Mouse (Mus musculus): ENCODE measurements around the gene Ddx58. TPM values are rescaled to one million over a fixed set of nuclear protein-coding genes. Genes with fewer than 3 reads are reported as not detected.
A peak's percentile ranks its signal among the peaks of the same experiment; 100 is the strongest.

Ddx58 gene
- polyA plus RNA-seq, 1 experiment from 2014 or later, result 18.0 TPM

DNA sequence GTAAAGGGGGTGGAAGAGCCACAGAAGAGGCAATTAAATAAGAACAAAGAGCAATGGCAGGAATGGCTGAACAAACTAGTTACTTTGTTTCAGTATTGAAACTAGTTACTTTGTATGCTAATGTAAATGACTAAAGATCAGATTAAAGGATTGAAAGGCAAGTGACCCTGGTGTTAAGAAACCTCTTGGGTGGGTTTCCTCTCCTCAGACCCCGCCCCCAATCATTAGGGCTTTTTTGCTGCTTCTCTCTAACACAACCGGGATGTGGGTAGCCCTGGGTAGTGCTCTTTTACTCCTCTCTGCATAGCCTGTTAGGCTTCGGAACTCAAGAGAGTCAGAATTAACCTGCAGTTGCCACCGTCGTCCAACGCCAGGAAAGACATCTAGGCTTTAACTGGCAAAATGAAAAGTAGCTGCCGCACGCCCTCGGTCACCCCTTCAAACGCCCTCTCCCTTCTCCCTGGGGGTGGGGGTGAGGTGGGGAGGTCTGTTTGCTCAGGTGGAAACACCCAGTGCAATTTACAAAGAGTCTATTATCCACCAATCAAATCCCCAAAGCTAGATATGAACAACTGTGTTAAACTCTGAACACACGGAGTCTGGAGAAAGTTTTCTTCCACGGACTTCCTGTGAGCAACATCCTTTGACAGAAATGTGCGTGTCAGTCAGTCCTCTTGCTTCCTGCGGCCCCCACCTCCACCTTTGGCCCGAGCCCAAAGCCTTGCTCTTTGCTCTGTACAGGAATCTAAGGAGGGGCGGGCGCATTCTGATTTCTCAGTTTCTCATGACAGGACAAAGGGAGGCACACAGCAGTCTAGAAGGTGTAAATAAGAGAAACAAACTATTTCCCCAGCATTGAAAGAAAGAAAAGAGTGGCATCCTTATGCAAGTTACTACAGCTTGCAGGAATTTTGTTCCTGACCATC lies 882 bp downstream of the Ddx58 start:
- Histone ChIP-seq H3K9me3 (ENCODE audit: control insufficient read depth) (no peaks in the 10 kb centered on the region), H3K36me3 (ENCODE audit: control insufficient read depth, insufficient read depth) (peaks cover 9% of the 10 kb centered on the region), H3K4me2 (replicated peaks; ENCODE audit: low read depth) (peak overlapping the region; percentile 91), H3K4me1 (replicated peaks; ENCODE audit: control insufficient read depth, insufficient read depth, low read length) (0 out of 2 replicates have a peak, but pooled peaks cover 3% of the 10 kb centered on the region), H3K27ac (ENCODE audit: low read depth, low read length) (peak overlapping the region; percentile 90), H3K4me3 (ENCODE audit: low read depth, low read length) (peak overlapping the region; percentile 76), H3K9ac (ENCODE audit: low read depth, low read length) (peak overlapping the region; percentile 68), H3K27me3 (replicated peaks; ENCODE audit: control insufficient read depth, insufficient read depth, low read length) (no peaks in the 10 kb centered on the region)
- TF ChIP-seq CTCF (IDR thresholded peaks at IDR 0.05; ENCODE audit: low read depth), result no peak
- 2% methylated on average over 17 of the region's 17 CpGs for WGBS
- ATAC-seq, result peak; percentile 80

DNA sequence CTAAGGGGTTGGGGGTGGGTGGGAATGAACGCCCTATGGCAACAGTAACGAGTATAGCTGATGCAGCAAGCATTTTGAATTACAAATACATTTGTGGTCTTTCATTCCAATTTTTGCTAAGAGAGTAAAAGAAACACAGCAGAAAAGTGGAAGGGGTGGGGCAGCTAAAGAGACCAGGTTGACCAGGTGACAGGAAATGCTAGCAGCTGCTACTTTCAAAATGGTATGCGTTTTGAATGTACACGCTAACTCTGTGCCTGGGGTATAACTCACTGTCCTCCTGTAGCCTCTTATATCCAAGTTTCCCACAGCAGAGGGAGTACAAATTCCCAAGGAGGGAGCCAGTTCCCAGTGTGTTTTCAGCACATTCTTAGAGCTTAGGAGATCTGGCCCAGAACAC lies 2.8 kb downstream of the Ddx58 start:
- 83% methylated on average over 4 of the region's 4 CpGs for WGBS
- H3K36me3 ChIP-seq (ENCODE audit: control insufficient read depth, insufficient read depth), result peaks cover 9% of the 10 kb centered on the region
- no peak overlapping the region for H3K4me2 ChIP-seq (replicated peaks; ENCODE audit: low read depth)
- H3K4me3 ChIP-seq (ENCODE audit: low read depth, low read length), result no peak overlapping the region
- no peak for ATAC-seq
- H3K9me3 ChIP-seq (ENCODE audit: control insufficient read depth), result no peaks in the 10 kb centered on the region
- H3K27me3 ChIP-seq (replicated peaks; ENCODE audit: control insufficient read depth, insufficient read depth, low read length), result no peaks in the 10 kb centered on the region
- no peak overlapping the region for H3K9ac ChIP-seq (ENCODE audit: low read depth, low read length)
- H3K4me1 ChIP-seq (replicated peaks; ENCODE audit: control insufficient read depth, insufficient read depth, low read length), result 0 out of 2 replicates have a peak, but pooled peaks cover 3% of the 10 kb centered on the region
- no peak overlapping the region for H3K27ac ChIP-seq (ENCODE audit: low read depth, low read length)
- TF ChIP-seq CTCF (IDR thresholded peaks at IDR 0.05; ENCODE audit: low read depth), result no peak

DNA sequence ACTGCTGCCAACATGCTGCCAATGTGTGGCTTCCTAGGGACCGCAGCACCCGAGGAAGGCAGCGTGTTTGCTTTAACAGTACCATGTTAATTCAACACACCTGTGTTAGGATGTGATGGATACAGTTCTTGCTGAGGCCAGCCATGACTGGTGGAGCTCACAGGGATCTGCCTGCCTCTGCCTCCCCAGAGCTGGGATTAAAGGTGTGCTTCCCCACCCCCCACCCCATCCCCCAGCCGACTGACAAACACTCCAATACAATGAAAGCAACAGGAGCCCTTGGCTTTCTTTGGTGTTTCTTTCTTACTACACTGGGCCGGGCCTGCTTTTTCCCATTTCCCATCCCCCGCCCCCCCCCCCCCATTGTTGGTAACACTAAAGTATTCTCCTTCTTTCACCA lies 5.4 kb downstream of the Ddx58 start:
- no peaks in the 10 kb centered on the region for H3K9me3 ChIP-seq (ENCODE audit: control insufficient read depth)
- no peak overlapping the region for H3K9ac ChIP-seq (ENCODE audit: low read depth, low read length)
- H3K4me1 ChIP-seq (replicated peaks; ENCODE audit: control insufficient read depth, insufficient read depth, low read length), result 0 out of 2 replicates have a peak, but pooled peaks cover 3% of the 10 kb centered on the region
- TF ChIP-seq CTCF (IDR thresholded peaks at IDR 0.05; ENCODE audit: low read depth), result no peak
- no peak overlapping the region for H3K4me3 ChIP-seq (ENCODE audit: low read depth, low read length)
- H3K27ac ChIP-seq (ENCODE audit: low read depth, low read length), result no peak overlapping the region
- H3K27me3 ChIP-seq (replicated peaks; ENCODE audit: control insufficient read depth, insufficient read depth, low read length), result no peaks in the 10 kb centered on the region
- peaks cover 15% of the 10 kb centered on the region for H3K36me3 ChIP-seq (ENCODE audit: control insufficient read depth, insufficient read depth)
- no peak overlapping the region for H3K4me2 ChIP-seq (replicated peaks; ENCODE audit: low read depth)
- WGBS, result 90% methylated on average over 6 of the region's 6 CpGs
- ATAC-seq, result no peak

DNA sequence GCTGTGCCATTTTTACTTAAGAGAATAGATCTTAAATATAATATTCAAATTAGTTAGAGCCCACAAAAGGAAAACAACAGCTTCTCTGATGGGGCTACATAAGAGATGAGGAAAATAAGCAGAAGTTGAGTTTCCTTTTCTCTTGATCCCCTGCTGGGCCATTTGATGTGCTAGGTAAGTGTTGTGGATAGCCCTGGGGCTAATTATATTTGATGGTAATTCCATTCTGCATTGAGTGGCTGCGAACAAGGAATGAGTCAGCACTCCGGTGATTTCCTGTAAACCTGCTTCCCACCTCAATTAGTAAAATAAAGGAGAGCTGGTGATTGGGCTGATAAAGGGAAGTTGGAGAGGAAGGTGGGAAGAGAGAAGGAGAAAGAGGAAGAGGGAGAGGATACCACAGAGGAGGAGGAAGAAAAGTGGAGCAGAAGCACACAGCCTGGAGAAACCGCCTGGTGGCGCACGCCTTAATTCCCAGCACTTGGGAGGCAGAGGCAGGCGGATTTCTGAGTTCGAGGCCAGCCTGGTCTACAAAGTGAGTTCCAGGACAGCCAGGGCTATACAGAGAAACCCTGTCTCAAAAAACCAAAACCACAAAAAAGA lies 6.5 kb downstream of the Ddx58 start:
- H3K4me3 ChIP-seq (ENCODE audit: low read depth, low read length), result no peak overlapping the region
- no peaks in the 10 kb centered on the region for H3K9me3 ChIP-seq (ENCODE audit: control insufficient read depth)
- 93% methylated on average over 7 of the region's 7 CpGs for WGBS
- no peaks in the 10 kb centered on the region for H3K4me1 ChIP-seq (replicated peaks; ENCODE audit: control insufficient read depth, insufficient read depth, low read length)
- H3K27ac ChIP-seq (ENCODE audit: low read depth, low read length), result no peak overlapping the region
- no peak overlapping the region for H3K4me2 ChIP-seq (replicated peaks; ENCODE audit: low read depth)
- ATAC-seq, result no peak
- TF ChIP-seq CTCF (IDR thresholded peaks at IDR 0.05; ENCODE audit: low read depth), result no peak
- H3K36me3 ChIP-seq (ENCODE audit: control insufficient read depth, insufficient read depth), result peaks cover 15% of the 10 kb centered on the region
- no peak overlapping the region for H3K9ac ChIP-seq (ENCODE audit: low read depth, low read length)
- H3K27me3 ChIP-seq (replicated peaks; ENCODE audit: control insufficient read depth, insufficient read depth, low read length), result no peaks in the 10 kb centered on the region

DNA sequence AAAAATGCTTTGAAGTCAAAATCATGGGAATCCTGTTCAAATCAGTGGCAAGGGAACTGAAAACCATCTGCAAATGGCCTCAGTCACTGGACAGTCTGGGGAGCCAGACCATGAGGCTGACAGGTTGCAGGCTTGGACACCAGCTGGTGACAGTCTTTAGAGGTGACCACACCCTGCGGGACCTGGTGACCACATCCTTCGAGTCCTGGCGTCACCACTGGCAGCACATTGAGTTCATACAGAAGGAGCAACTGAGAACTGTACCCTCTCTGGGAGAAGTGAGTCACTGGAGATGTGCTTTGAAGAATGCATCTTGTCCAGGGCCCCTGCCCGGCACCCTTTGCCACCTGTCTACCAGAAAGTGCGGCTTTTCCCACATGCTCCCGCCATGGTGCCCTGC lies 9.9 kb downstream of the Ddx58 start:
- 93% methylated on average over 6 of the region's 6 CpGs for WGBS
- TF ChIP-seq CTCF (IDR thresholded peaks at IDR 0.05; ENCODE audit: low read depth), result no peak

DNA sequence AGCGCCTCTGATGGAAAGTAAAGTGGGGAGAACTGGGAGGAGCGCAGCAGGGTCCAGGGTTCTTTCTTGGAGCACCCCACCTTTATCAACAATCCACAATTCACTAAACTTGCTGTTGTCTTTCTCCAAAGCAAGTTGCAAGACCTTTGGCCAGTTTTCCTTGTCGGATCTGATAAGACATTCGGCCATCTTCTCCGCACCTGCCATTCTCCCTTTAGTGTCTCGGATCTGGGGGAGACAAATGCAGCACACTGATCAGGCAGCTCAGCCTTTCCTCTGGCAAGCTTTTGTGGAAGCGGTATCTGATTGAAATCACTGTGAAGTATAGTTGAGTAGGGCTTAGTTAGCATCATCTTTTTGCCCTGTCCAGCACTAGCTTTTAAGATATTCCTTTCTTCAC lies 11.7 kb downstream of the Ddx58 start:
- H3K36me3 ChIP-seq (ENCODE audit: control insufficient read depth, insufficient read depth), result peaks cover 38% of the 10 kb centered on the region
- no peak overlapping the region for H3K4me3 ChIP-seq (ENCODE audit: low read depth, low read length)
- ATAC-seq, result no peak
- H3K27ac ChIP-seq (ENCODE audit: low read depth, low read length), result no peak overlapping the region
- no peaks in the 10 kb centered on the region for H3K4me1 ChIP-seq (replicated peaks; ENCODE audit: control insufficient read depth, insufficient read depth, low read length)
- TF ChIP-seq CTCF (IDR thresholded peaks at IDR 0.05; ENCODE audit: low read depth), result no peak
- no peak overlapping the region for H3K9ac ChIP-seq (ENCODE audit: low read depth, low read length)
- WGBS, result 75% methylated on average over 7 of the region's 7 CpGs
- H3K4me2 ChIP-seq (replicated peaks; ENCODE audit: low read depth), result no peak overlapping the region
- no peaks in the 10 kb centered on the region for H3K27me3 ChIP-seq (replicated peaks; ENCODE audit: control insufficient read depth, insufficient read depth, low read length)
- H3K9me3 ChIP-seq (ENCODE audit: control insufficient read depth), result no peaks in the 10 kb centered on the region

More for the DNA sequence above, 9.9 kb downstream of the Ddx58 start:
- no peak overlapping the region for H3K4me3 ChIP-seq (ENCODE audit: low read depth, low read length)
- no peaks in the 10 kb centered on the region for H3K9me3 ChIP-seq (ENCODE audit: control insufficient read depth)
- no peak for ATAC-seq
- no peaks in the 10 kb centered on the region for H3K27me3 ChIP-seq (replicated peaks; ENCODE audit: control insufficient read depth, insufficient read depth, low read length)
- H3K4me1 ChIP-seq (replicated peaks; ENCODE audit: control insufficient read depth, insufficient read depth, low read length), result no peaks in the 10 kb centered on the region
- peaks cover 33% of the 10 kb centered on the region for H3K36me3 ChIP-seq (ENCODE audit: control insufficient read depth, insufficient read depth)
- no peak overlapping the region for H3K9ac ChIP-seq (ENCODE audit: low read depth, low read length)
- H3K27ac ChIP-seq (ENCODE audit: low read depth, low read length), result no peak overlapping the region
- no peak overlapping the region for H3K4me2 ChIP-seq (replicated peaks; ENCODE audit: low read depth)

All from intestine, postnatal 0 days (tissue).